Mouse (Mus musculus) lung, embryonic 16.5 days (tissue): ENCODE data around the gene Trappc3. TPM values are rescaled to one million over a fixed set of nuclear protein-coding genes. Genes with fewer than 3 reads are reported as not detected.
A peak's percentile ranks its signal among the peaks of the same experiment; 100 is the strongest.

Experiments used
- ATAC-seq: fragments of 200-750 bp; cut with Nextera tagmentation; 2 replicates; pipeline ENCODE4 v1.8.0; 2017; ENCODE audit warnings: low read depth, mild to moderate bottlenecking, moderate library complexity
- H3K27ac ChIP-seq: fragments of 300-500 bp; sonication (generic); 2 replicates; pipeline ENCODE4 v1.5.1; 2014; ENCODE audit warnings: mild to moderate bottlenecking, control low read depth, low read length
- H3K27me3 ChIP-seq: fragments of 300-500 bp; sonication (generic); 2 replicates; pipeline ENCODE4 v1.6.1; 2014; ENCODE audit warnings: low read depth, low read length, mixed read lengths; ENCODE audit not compliant: control insufficient read depth, insufficient read depth
- H3K36me3 ChIP-seq: fragments of 300-500 bp; sonication (generic); 2 replicates; pipeline ENCODE4 v1.6.1; 2014; ENCODE audit warnings: low read length; ENCODE audit not compliant: control insufficient read depth, insufficient read depth
- H3K4me1 ChIP-seq: fragments of 300-500 bp; sonication (generic); replicated peaks from 2 replicates; pipeline ENCODE4 v1.6.1; 2014; ENCODE audit warnings: low read length, mixed read lengths; ENCODE audit not compliant: control insufficient read depth, insufficient read depth
- H3K4me2 ChIP-seq: fragments of 300-500 bp; sonication (generic); 2 replicates; pipeline ENCODE4 v1.6.1; 2014; ENCODE audit warnings: low read depth, low read length, control low read depth
- H3K4me3 ChIP-seq: fragments of 300-500 bp; sonication (generic); 2 replicates; pipeline ENCODE4 v1.5.1; 2014; ENCODE audit warnings: mild to moderate bottlenecking, low read length, control low read depth
- H3K9ac ChIP-seq: fragments of 300-500 bp; sonication (generic); 2 replicates; pipeline ENCODE4 v1.6.1; 2014; ENCODE audit warnings: low read length, control low read depth
- H3K9me3 ChIP-seq: fragments of 300-500 bp; sonication (generic); 2 replicates; pipeline ENCODE4 v1.6.1; 2016; ENCODE audit warnings: low read length; ENCODE audit not compliant: control insufficient read depth
- WGBS: fragments of 180-500 bp; shearing (Covaris S2); extraction: QIAGEN DNeasy Blood & Tissue Kit; methylation state at CpG from one replicate; pipeline ENCODE4 v1.1.7; 2014; 5-methylcytosine and 5-hydroxymethylcytosine counted together
- polyA plus RNA-seq: library from polyadenylated mRNA; unstranded; fragments of >200 nt; fragmentation: Nextera tagmentation; extraction: Ambion mirVana; gene quantifications from 2 replicates; pipeline ENCODE4 v1.2.1, GENCODE M21; 2015

Trappc3 gene
- polyA plus RNA-seq, 1 experiment from 2014 or later = 101 TPM

GRCm38 (mm10) chr4:126310344-126310743 lies 48.2 kb downstream of the Trappc3 start:
- Histone ChIP-seq H3K4me3 (no peak overlapping the region), H3K9me3 (peaks cover 2% of the 10 kb centered on the region; the same call in 1 of the 2 replicates), H3K4me1 (peaks cover 3% of the 10 kb centered on the region; the same call in 1 of the 2 replicates), H3K9ac (no peak overlapping the region), H3K36me3 (no peaks in the 10 kb centered on the region), H3K27me3 (no peaks in the 10 kb centered on the region), H3K27ac (no peak overlapping the region), H3K4me2 (no peak overlapping the region)
- no peak for ATAC-seq
- WGBS = 76% methylated on average over 7 of the region's 7 CpGs

- no peak overlapping the region for H3K27ac ChIP-seq
- no peak for ATAC-seq
- H3K9me3 ChIP-seq = no peaks in the 10 kb centered on the region
- H3K36me3 ChIP-seq = peaks cover 13% of the 10 kb centered on the region
- H3K4me3 ChIP-seq = no peak overlapping the region
- H3K4me1 ChIP-seq = peaks cover 3% of the 10 kb centered on the region; the same call in 1 of the 2 replicates
- no peak overlapping the region for H3K9ac ChIP-seq
- H3K4me2 ChIP-seq = no peak overlapping the region
- WGBS = 90% methylated on average over 16 of the region's 16 CpGs
- no peaks in the 10 kb centered on the region for H3K27me3 ChIP-seq
These were observed 49.6 kb downstream of the Trappc3 start for GRCm38 (mm10) chr4:126311566-126312200.

- WGBS = 45% methylated on average over 5 of the region's 5 CpGs
- Histone ChIP-seq H3K36me3 (peaks cover 28% of the 10 kb centered on the region), H3K9me3 (no peaks in the 10 kb centered on the region), H3K27ac (no peak overlapping the region), H3K9ac (no peak overlapping the region), H3K4me1 (peaks cover 3% of the 10 kb centered on the region; the same call in 1 of the 2 replicates), H3K27me3 (no peaks in the 10 kb centered on the region), H3K4me2 (no peak overlapping the region), H3K4me3 (no peak overlapping the region)
- no peak; the same call in 1 of the 2 replicates for ATAC-seq
These were observed 51.1 kb downstream of the Trappc3 start for GRCm38 (mm10) chr4:126313202-126313601.

- no peak overlapping the region for H3K9ac ChIP-seq
- no peaks in the 10 kb centered on the region for H3K9me3 ChIP-seq
- 56% methylated on average over 10 of the region's 10 CpGs for WGBS
- H3K4me1 ChIP-seq = peaks cover 3% of the 10 kb centered on the region; the same call in 1 of the 2 replicates
- no peak overlapping the region for H3K4me3 ChIP-seq
- H3K36me3 ChIP-seq = peaks cover 30% of the 10 kb centered on the region
- no peak overlapping the region for H3K4me2 ChIP-seq
- H3K27ac ChIP-seq = no peak overlapping the region
- no peaks in the 10 kb centered on the region for H3K27me3 ChIP-seq
- no peak for ATAC-seq
These were observed 52.3 kb downstream of the Trappc3 start for GRCm38 (mm10) chr4:126314393-126314792.

- Histone ChIP-seq H3K27me3 (no peaks in the 10 kb centered on the region), H3K4me1 (peaks cover 7% of the 10 kb centered on the region), H3K27ac (no peak overlapping the region), H3K9me3 (no peaks in the 10 kb centered on the region), H3K9ac (no peak overlapping the region), H3K36me3 (peaks cover 30% of the 10 kb centered on the region), H3K4me2 (no peak overlapping the region), H3K4me3 (no peak overlapping the region)
- ATAC-seq = peak; percentile 43; the same call in 1 of the 2 replicates
- 32% methylated on average over 5 of the region's 5 CpGs for WGBS
These were observed 53.8 kb downstream of the Trappc3 start for GRCm38 (mm10) chr4:126315931-126316330.

- H3K4me2 ChIP-seq = no peak overlapping the region
- H3K9ac ChIP-seq = no peak overlapping the region
- no peaks in the 10 kb centered on the region for H3K27me3 ChIP-seq
- no peak overlapping the region for H3K4me3 ChIP-seq
- no peak overlapping the region for H3K27ac ChIP-seq
- peaks cover 30% of the 10 kb centered on the region for H3K36me3 ChIP-seq
- H3K4me1 ChIP-seq = peaks cover 7% of the 10 kb centered on the region
- ATAC-seq = no peak
- H3K9me3 ChIP-seq = no peaks in the 10 kb centered on the region
- WGBS = 89% methylated on average over 13 of the region's 13 CpGs
These were observed 54.4 kb downstream of the Trappc3 start for GRCm38 (mm10) chr4:126316443-126317040.

- Histone ChIP-seq H3K36me3 (peaks cover 30% of the 10 kb centered on the region), H3K4me3 (no peak overlapping the region), H3K27me3 (peaks cover 3% of the 10 kb centered on the region; the same call in 1 of the 2 replicates), H3K27ac (no peak overlapping the region), H3K9me3 (no peaks in the 10 kb centered on the region), H3K9ac (no peak overlapping the region), H3K4me2 (no peak overlapping the region), H3K4me1 (peaks cover 8% of the 10 kb centered on the region)
- no peak for ATAC-seq
- 84% methylated on average over 6 of the region's 6 CpGs for WGBS
These were observed 57.7 kb downstream of the Trappc3 start for GRCm38 (mm10) chr4:126319806-126320205.

GRCm38 (mm10) chr4:126321111-126321853 lies 59.2 kb downstream of the Trappc3 start, which contains the start of gene Adprhl2:
Gene Adprhl2 (minus strand): TSS chr4:126321703.
- Histone ChIP-seq H3K9ac (peak within 1 kb of the TSS; percentile 81), H3K27me3 (peaks cover 5% of the 10 kb centered on the region; the same call in 1 of the 2 replicates), H3K9me3 (no peaks in the 10 kb centered on the region), H3K4me1 (peaks cover 15% of the 10 kb centered on the region), H3K36me3 (peaks cover 22% of the 10 kb centered on the region), H3K4me3 (peak within 1 kb of the TSS; percentile 82), H3K27ac (peak within 1 kb of the TSS; percentile 50), H3K4me2 (peak within 1 kb of the TSS; percentile 93)
- under 1% methylated on average over 80 of the region's 80 CpGs for WGBS
- ATAC-seq = peak; percentile 89
